Mouse (Mus musculus): ENCODE measurements around the gene Bend7.

DNA sequence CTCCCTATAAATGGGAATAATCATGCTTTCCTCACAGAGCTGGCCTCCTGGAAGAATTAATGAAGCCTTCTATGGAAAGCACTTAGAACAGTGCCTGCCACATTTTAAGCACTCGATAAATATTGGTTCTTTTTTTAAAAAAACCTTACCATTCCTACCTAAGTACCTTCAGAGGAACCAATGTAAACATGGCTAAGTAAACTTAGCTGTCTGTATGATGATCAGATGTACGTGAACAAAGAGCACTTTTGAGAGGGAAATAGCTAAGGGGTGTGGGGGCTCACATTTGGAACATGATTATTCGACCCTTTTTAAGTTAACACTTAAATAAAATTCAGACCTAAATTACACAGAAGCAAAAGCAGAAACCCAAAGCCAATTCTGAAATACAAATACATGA is 39.6 kb downstream of the Bend7 start:
- TF ChIP-seq CTCF (conservative IDR thresholded peaks at IDR 0.05 in 1 of 2, IDR thresholded peaks at IDR 0.05 in 1 of 2; ENCODE audit: low read depth in 2 of 2, low read length in 2 of 2) (no peak), BHLHE40 (IDR thresholded peaks at IDR 0.05; ENCODE audit: low read depth, low read length) (no peak), POLR2A (IDR thresholded peaks at IDR 0.05; ENCODE audit: low read depth, low read length) (no peak), MAFK (IDR thresholded peaks at IDR 0.05; ENCODE audit: insufficient replicate concordance, low read length) (no peak), TCF12 (IDR thresholded peaks at IDR 0.05; ENCODE audit: low read depth, low read length) (no peak), ZMIZ1 (IDR thresholded peaks at IDR 0.05; ENCODE audit: low read depth, low read length) (no peak), MAX (IDR thresholded peaks at IDR 0.05; ENCODE audit: low read length) (no peak), JUN (IDR thresholded peaks at IDR 0.05; ENCODE audit: insufficient read depth, low read depth, low read length) (no peak), ELF1 (IDR thresholded peaks at IDR 0.05; ENCODE audit: low read depth, low read length) (no peak), MEF2A (IDR thresholded peaks at IDR 0.05; ENCODE audit: borderline replicate concordance, low read depth, low read length) (no peak), NELFE (IDR thresholded peaks at IDR 0.05; ENCODE audit: low read depth, low read length) (no peak)
